Mouse (Mus musculus) megakaryocyte, embryonic 14.5 days (primary cell): Measurements from ENCODE around the gene Gm42906.

Experiments used
- FLI1 ChIP-seq: IDR thresholded peaks from 2 replicates; pipeline ENCODE4 v1.6.1; 2012; ENCODE audit warnings: low read length, inconsistent platforms, mixed read lengths
- GATA1 ChIP-seq: IDR thresholded peaks from 3 replicates; pipeline ENCODE4 v1.6.1; 2012; ENCODE audit warnings: mixed read lengths, low read length, inconsistent platforms, borderline replicate concordance

- no peak for TF ChIP-seq GATA1
- no peak for TF ChIP-seq FLI1
Observed at GRCm38 (mm10) chr5:151379896-151380295, 48.1 kb downstream of the Gm42906 start.
